In genomic region chr1:193496265-193497183, GRCm38 (mm10) we compare ENCODE assay signal across 13 mouse cellular contexts.
DNase-seq lines count a peak whose midpoint lies in the region; ATAC-seq and TF ChIP-seq lines count a peak whose summit lies in the region.
"Had no signal": no experiment of that assay in that cellular context is flagged by ENCODE, and none has a peak within 500 bp of the region (broad histone marks: within the 10 kb centered on the region; RNA-seq: fewer than 3 reads in every experiment).

No protein-coding gene starts in this region.

- 48% methylated on average over 9 of the region's 9 CpGs for WGBS in neural tube, embryonic 11.5 days
- WGBS in neural tube, embryonic 15.5 days: 26% methylated on average over 9 of the region's 9 CpGs
- WGBS in hindbrain, embryonic 13.5 days: 25% methylated on average over 9 of the region's 9 CpGs
- WGBS in thymus, adult 2 months: 87% methylated on average over 9 of the region's 9 CpGs
- 37% methylated on average over 9 of the region's 9 CpGs for WGBS in cerebellum, adult 2 months

- TF ChIP-seq CTCF in thymus, adult 2 months (IDR thresholded peaks at IDR 0.05; ENCODE audit: borderline replicate concordance, control insufficient read depth, extremely low read depth, insufficient read depth, low read length, poor library complexity): no peak
- no peak for TF ChIP-seq CTCF in cerebellum, adult 2 months (IDR thresholded peaks at IDR 0.05; ENCODE audit: borderline replicate concordance, insufficient read depth, low read depth, low read length)

- no peaks in the 10 kb centered on the region for H3K36me3 ChIP-seq in neural tube, embryonic 11.5 days (ENCODE audit: control insufficient read depth, insufficient read depth, low read length)
- H3K36me3 ChIP-seq in neural tube, embryonic 15.5 days: no peaks in the 10 kb centered on the region
- no peaks in the 10 kb centered on the region for H3K36me3 ChIP-seq in hindbrain, embryonic 13.5 days
- no peaks in the 10 kb centered on the region for H3K36me3 ChIP-seq in thymus, adult 2 months (ENCODE audit: control insufficient read depth, insufficient read depth, low read length)
- H3K36me3 ChIP-seq: G1E; heart, embryonic 12.5 days had no signal

- H3K4me2 ChIP-seq in neural tube, embryonic 11.5 days (ENCODE audit: low read depth): no peak overlapping the region
- no peak overlapping the region for H3K4me2 ChIP-seq in neural tube, embryonic 15.5 days
- no peak overlapping the region for H3K4me2 ChIP-seq in hindbrain, embryonic 13.5 days
- H3K4me2 ChIP-seq: heart, embryonic 12.5 days; liver, embryonic 11.5 days had no signal

- no peak for TF ChIP-seq POLR2A in thymus, adult 2 months (IDR thresholded peaks at IDR 0.05; ENCODE audit: control insufficient read depth, extremely low read depth, insufficient read depth, low read length, poor library complexity)
- no peak for TF ChIP-seq POLR2A in cerebellum, adult 2 months (IDR thresholded peaks at IDR 0.05; ENCODE audit: borderline replicate concordance, insufficient read depth, low read length)

- DNase-seq in embryo, embryonic 10.5 days (ENCODE audit: low spot score): peak; percentile 50
- DNase-seq in embryo, embryonic 10 days (ENCODE audit: low spot score): no peak
- DNase-seq in neural tube, embryonic 11.5 days (ENCODE audit: low spot score): peak; percentile 44
- peak; percentile 34 for DNase-seq in retina, embryonic 14.5 days (ENCODE audit: low spot score)
- DNase-seq in thymus, adult 2 months: no peak
- DNase-seq in cerebellum, adult 2 months: no peak

- no peak overlapping the region for H3K9ac ChIP-seq in neural tube, embryonic 11.5 days (ENCODE audit: low read length)
- no peak overlapping the region for H3K9ac ChIP-seq in neural tube, embryonic 15.5 days (replicated peaks)
- H3K9ac ChIP-seq in hindbrain, embryonic 13.5 days: no peak overlapping the region
- H3K9ac ChIP-seq: heart, embryonic 12.5 days had no signal

- H3K4me3 ChIP-seq in neural tube, embryonic 11.5 days (ENCODE audit: low read depth, low read length): no peak overlapping the region
- no peak overlapping the region for H3K4me3 ChIP-seq in neural tube, embryonic 15.5 days (replicated peaks)
- no peak overlapping the region for H3K4me3 ChIP-seq in hindbrain, embryonic 13.5 days
- no peak overlapping the region for H3K4me3 ChIP-seq in thymus, adult 2 months (ENCODE audit: control insufficient read depth, insufficient read depth, low read length)
- no peak overlapping the region for H3K4me3 ChIP-seq in cerebellum, adult 2 months (replicated peaks; ENCODE audit: insufficient read depth, low read depth, low read length)
- H3K4me3 ChIP-seq: heart, embryonic 12.5 days had no signal

- no peaks in the 10 kb centered on the region for H3K4me1 ChIP-seq in neural tube, embryonic 11.5 days (ENCODE audit: control insufficient read depth, insufficient read depth, low read length)
- H3K4me1 ChIP-seq in neural tube, embryonic 15.5 days: peaks cover 8% of the 10 kb centered on the region
- peaks cover 8% of the 10 kb centered on the region for H3K4me1 ChIP-seq in hindbrain, embryonic 13.5 days (replicated peaks)
- H3K4me1 ChIP-seq in thymus, adult 2 months (replicated peaks; ENCODE audit: control insufficient read depth, insufficient read depth, low read length): no peaks in the 10 kb centered on the region
- no peaks in the 10 kb centered on the region for H3K4me1 ChIP-seq in cerebellum, adult 2 months (ENCODE audit: control insufficient read depth, insufficient read depth, low read length)
- H3K4me1 ChIP-seq: heart, embryonic 12.5 days had no signal

- no peak overlapping the region for H3K27ac ChIP-seq in neural tube, embryonic 11.5 days (ENCODE audit: low read depth, low read length)
- no peak overlapping the region for H3K27ac ChIP-seq in neural tube, embryonic 15.5 days (replicated peaks)
- no peak overlapping the region for H3K27ac ChIP-seq in hindbrain, embryonic 13.5 days
- H3K27ac ChIP-seq in thymus, adult 2 months (ENCODE audit: control insufficient read depth, insufficient read depth, low read length): no peak overlapping the region
- H3K27ac ChIP-seq in cerebellum, adult 2 months (ENCODE audit: insufficient read depth, low read length): no peak overlapping the region
- H3K27ac ChIP-seq: macrophage had no signal

- H3K9me3 ChIP-seq in neural tube, embryonic 11.5 days (ENCODE audit: control insufficient read depth, low read length): no peaks in the 10 kb centered on the region
- no peaks in the 10 kb centered on the region for H3K9me3 ChIP-seq in neural tube, embryonic 15.5 days (replicated peaks)
- H3K9me3 ChIP-seq in hindbrain, embryonic 13.5 days: no peaks in the 10 kb centered on the region
- H3K9me3 ChIP-seq: G1E; heart, embryonic 12.5 days had no signal

- no peaks in the 10 kb centered on the region for H3K27me3 ChIP-seq in neural tube, embryonic 11.5 days (ENCODE audit: control insufficient read depth, insufficient read depth, low read length)
- H3K27me3 ChIP-seq in neural tube, embryonic 15.5 days (replicated peaks): no peaks in the 10 kb centered on the region
- H3K27me3 ChIP-seq in hindbrain, embryonic 13.5 days: no peaks in the 10 kb centered on the region
- H3K27me3 ChIP-seq in thymus, adult 2 months (ENCODE audit: control insufficient read depth, insufficient read depth, low read length): no peaks in the 10 kb centered on the region
- H3K27me3 ChIP-seq in cerebellum, adult 2 months (ENCODE audit: control insufficient read depth, insufficient read depth, low read length): no peaks in the 10 kb centered on the region

- ATAC-seq in neural tube, embryonic 11.5 days (ENCODE audit: insufficient read depth, low FRiP score, low TSS enrichment): no peak; the same call in 1 of the 2 replicates
- ATAC-seq in neural tube, embryonic 15.5 days (ENCODE audit: low FRiP score): no peak
- ATAC-seq in hindbrain, embryonic 13.5 days (ENCODE audit: low FRiP score): 0 out of 2 replicates have a peak, but pooled peaks have one; percentile 32
- ATAC-seq: inflammation-experienced regulatory T-cells, adult 6 months had no signal

Comparison
In these comparisons a context has a peak if more than half of its experiments do, and no peak if none do; other contexts are left out.
1. DNase-seq: peak in embryo, embryonic 10.5 days (single experiment), neural tube, embryonic 11.5 days (single experiment) and retina, embryonic 14.5 days (single experiment); none in embryo, embryonic 10 days (single experiment), thymus, adult 2 months (single experiment) and cerebellum, adult 2 months (0 of 2).